Mouse (Mus musculus): ENCODE results near the gene Pcnx3. TPM values are rescaled to one million over a fixed set of nuclear protein-coding genes. Genes with fewer than 3 reads are reported as not detected.

The Pcnx3 gene
- polyA plus RNA-seq, 1 experiment from 2014 or later = 17.3 TPM

DNA sequence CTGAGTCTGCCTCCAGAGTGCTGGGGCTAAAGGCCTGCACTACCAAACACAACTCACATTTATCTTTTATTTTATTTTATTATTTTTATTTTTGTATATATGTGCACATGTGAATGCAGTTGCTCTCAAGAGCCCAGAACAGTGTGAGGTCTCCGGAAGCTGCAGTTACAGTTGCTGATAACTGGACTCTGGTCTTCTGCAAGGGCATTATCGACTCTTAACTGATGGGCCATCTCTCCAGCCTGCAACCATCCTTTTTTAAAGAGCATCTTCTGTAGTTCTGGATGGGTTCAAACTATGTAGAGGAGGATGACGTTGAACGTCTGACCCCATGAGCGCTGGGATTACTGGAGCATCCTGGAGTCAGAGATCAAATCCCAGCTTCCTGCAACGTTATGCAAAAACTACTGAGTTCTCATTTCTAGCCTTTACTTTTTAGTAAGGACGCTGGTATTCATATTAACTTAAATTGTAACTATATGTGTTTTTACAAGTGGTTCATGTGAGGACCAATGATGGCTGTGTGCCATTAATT, 52.6 kb downstream of the Pcnx3 start:
- no peak overlapping the region for H3K4me3 ChIP-seq (ENCODE audit: control insufficient read depth in 1 of 2, insufficient read depth in 1 of 2, low read depth in 1 of 2, low read length in 2 of 2)
- H3K9ac ChIP-seq (ENCODE audit: low read length) = no peak overlapping the region; the same call in 1 of the 2 replicates
- no peaks in the 10 kb centered on the region for H3K9me3 ChIP-seq (ENCODE audit: control insufficient read depth, low read length)
- 70% methylated on average over 7 of the region's 7 CpGs for WGBS
- H3K4me2 ChIP-seq (ENCODE audit: low read length) = 0 out of 2 replicates have a peak overlapping the region, but pooled peaks have one; percentile 89
- H3K4me1 ChIP-seq (ENCODE audit: control insufficient read depth in 2 of 2, insufficient read depth in 2 of 2, low read length in 2 of 2) = peaks cover 18 to 36% of the 10 kb centered on the region in 2 experiments
- peaks cover 27% of the 10 kb centered on the region for H3K36me3 ChIP-seq (ENCODE audit: control insufficient read depth, insufficient read depth, low read length)
- H3K27ac ChIP-seq (replicated peaks in 1 of 2; ENCODE audit: control insufficient read depth in 1 of 2, insufficient read depth in 1 of 2, low read depth in 2 of 2, low read length in 2 of 2) = no peak overlapping the region
- no peak for ATAC-seq (ENCODE audit: insufficient number of reproducible peaks, insufficient read depth, low FRiP score, low read depth)
- H3K27me3 ChIP-seq (ENCODE audit: control insufficient read depth, insufficient read depth, low read length) = no peaks in the 10 kb centered on the region

- Histone ChIP-seq H3K4me2 (ENCODE audit: low read length) (no peak overlapping the region), H3K27ac (replicated peaks in 1 of 2; ENCODE audit: control insufficient read depth in 1 of 2, insufficient read depth in 1 of 2, low read depth in 2 of 2, low read length in 2 of 2) (no peak overlapping the region), H3K4me3 (ENCODE audit: control insufficient read depth in 1 of 2, insufficient read depth in 1 of 2, low read depth in 1 of 2, low read length in 2 of 2) (no peak overlapping the region), H3K4me1 (ENCODE audit: control insufficient read depth in 2 of 2, insufficient read depth in 2 of 2, low read length in 2 of 2) (peaks cover 4 to 6% of the 10 kb centered on the region in 2 experiments; a peak in 3 of 4 replicates), H3K36me3 (ENCODE audit: control insufficient read depth, insufficient read depth, low read length) (no peaks in the 10 kb centered on the region), H3K27me3 (ENCODE audit: control insufficient read depth, insufficient read depth, low read length) (no peaks in the 10 kb centered on the region), H3K9ac (ENCODE audit: low read length) (no peak overlapping the region), H3K9me3 (ENCODE audit: control insufficient read depth, low read length) (no peaks in the 10 kb centered on the region)
- 71% methylated on average over 9 of the region's 9 CpGs for WGBS
- ATAC-seq (ENCODE audit: insufficient number of reproducible peaks, insufficient read depth, low FRiP score, low read depth) = no peak
Observed at GRCm38 (mm10) chr19:5632120-5632519, 56.6 kb downstream of the Pcnx3 start.

DNA sequence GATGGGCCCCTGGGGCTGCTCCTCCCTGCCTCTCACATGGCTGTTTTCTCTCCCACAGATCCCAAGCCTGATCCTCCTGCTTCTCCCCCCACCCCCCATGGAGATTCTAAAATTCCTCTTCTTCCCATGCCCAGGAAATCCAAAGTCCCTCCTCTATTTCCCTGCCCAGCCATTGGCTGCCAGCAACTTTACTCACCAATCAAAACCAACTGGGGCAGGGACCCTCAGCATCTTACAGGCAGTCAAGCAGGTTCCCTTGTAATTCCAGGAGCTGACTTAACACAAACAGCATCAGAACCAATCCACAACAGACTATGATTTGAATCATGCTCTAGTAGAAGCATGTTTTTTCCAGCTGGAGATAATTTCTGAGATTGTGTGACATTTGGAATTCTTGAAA, 58.8 kb downstream of the Pcnx3 start:
- Histone ChIP-seq H3K4me2 (ENCODE audit: low read length) (no peak overlapping the region), H3K27ac (replicated peaks in 1 of 2; ENCODE audit: control insufficient read depth in 1 of 2, insufficient read depth in 1 of 2, low read depth in 2 of 2, low read length in 2 of 2) (no peak overlapping the region), H3K9me3 (ENCODE audit: control insufficient read depth, low read length) (no peaks in the 10 kb centered on the region), H3K36me3 (ENCODE audit: control insufficient read depth, insufficient read depth, low read length) (no peaks in the 10 kb centered on the region), H3K9ac (ENCODE audit: low read length) (no peak overlapping the region), H3K27me3 (ENCODE audit: control insufficient read depth, insufficient read depth, low read length) (no peaks in the 10 kb centered on the region), H3K4me1 (ENCODE audit: control insufficient read depth in 2 of 2, insufficient read depth in 2 of 2, low read length in 2 of 2) (no peaks in the 10 kb centered on the region), H3K4me3 (ENCODE audit: control insufficient read depth in 1 of 2, insufficient read depth in 1 of 2, low read depth in 1 of 2, low read length in 2 of 2) (no peak overlapping the region)
- ATAC-seq (ENCODE audit: insufficient number of reproducible peaks, insufficient read depth, low FRiP score, low read depth) = no peak

DNA sequence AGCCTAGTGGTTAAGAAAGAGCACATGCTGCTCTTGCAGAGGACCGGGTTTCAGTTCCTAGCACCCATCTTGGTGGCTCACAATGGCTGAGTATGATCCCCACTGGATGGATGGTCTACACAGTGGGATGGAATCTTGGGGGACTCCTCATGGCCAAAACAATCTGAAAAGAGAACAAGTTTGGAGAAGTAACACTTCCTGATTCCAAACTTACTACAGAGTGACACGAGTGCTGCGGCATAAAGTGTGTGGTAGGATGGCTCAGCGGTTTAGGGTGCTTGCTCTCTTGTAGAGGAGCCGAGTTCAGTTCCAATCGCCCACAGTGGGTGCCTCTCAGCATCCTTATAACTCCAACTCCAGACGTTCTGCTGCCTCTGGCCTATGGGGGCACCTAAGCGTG, 63.4 kb downstream of the Pcnx3 start:
- H3K9ac ChIP-seq (ENCODE audit: low read length) = no peak overlapping the region
- no peaks in the 10 kb centered on the region for H3K27me3 ChIP-seq (ENCODE audit: control insufficient read depth, insufficient read depth, low read length)
- no peaks in the 10 kb centered on the region for H3K36me3 ChIP-seq (ENCODE audit: control insufficient read depth, insufficient read depth, low read length)
- no peak overlapping the region for H3K27ac ChIP-seq (replicated peaks in 1 of 2; ENCODE audit: control insufficient read depth in 1 of 2, insufficient read depth in 1 of 2, low read depth in 2 of 2, low read length in 2 of 2)
- no peak overlapping the region for H3K4me3 ChIP-seq (ENCODE audit: control insufficient read depth in 1 of 2, insufficient read depth in 1 of 2, low read depth in 1 of 2, low read length in 2 of 2)
- no peaks in the 10 kb centered on the region for H3K9me3 ChIP-seq (ENCODE audit: control insufficient read depth, low read length)
- WGBS = 84% methylated on average over 8 of the region's 8 CpGs
- H3K4me2 ChIP-seq (ENCODE audit: low read length) = no peak overlapping the region
- no peaks in the 10 kb centered on the region for H3K4me1 ChIP-seq (ENCODE audit: control insufficient read depth in 2 of 2, insufficient read depth in 2 of 2, low read length in 2 of 2)
- ATAC-seq (ENCODE audit: insufficient number of reproducible peaks, insufficient read depth, low FRiP score, low read depth) = no peak

- no peaks in the 10 kb centered on the region for H3K36me3 ChIP-seq (ENCODE audit: control insufficient read depth, insufficient read depth, low read length)
- H3K27ac ChIP-seq (replicated peaks in 1 of 2; ENCODE audit: control insufficient read depth in 1 of 2, insufficient read depth in 1 of 2, low read depth in 2 of 2, low read length in 2 of 2) = no peak overlapping the region
- H3K9ac ChIP-seq (ENCODE audit: low read length) = no peak overlapping the region
- whole genome bisulfite sequencing = 52% methylated on average over 5 of the region's 5 CpGs
- no peak overlapping the region for H3K4me3 ChIP-seq (ENCODE audit: control insufficient read depth in 1 of 2, insufficient read depth in 1 of 2, low read depth in 1 of 2, low read length in 2 of 2)
- no peaks in the 10 kb centered on the region for H3K27me3 ChIP-seq (ENCODE audit: control insufficient read depth, insufficient read depth, low read length)
- no peaks in the 10 kb centered on the region for H3K4me1 ChIP-seq (ENCODE audit: control insufficient read depth in 2 of 2, insufficient read depth in 2 of 2, low read length in 2 of 2)
- no peak for ATAC-seq (ENCODE audit: insufficient number of reproducible peaks, insufficient read depth, low FRiP score, low read depth)
- H3K9me3 ChIP-seq (ENCODE audit: control insufficient read depth, low read length) = no peaks in the 10 kb centered on the region
- no peak overlapping the region for H3K4me2 ChIP-seq (ENCODE audit: low read length)
Observed at GRCm38 (mm10) chr19:5621884-5622283, 66.8 kb downstream of the Pcnx3 start.

- Histone ChIP-seq H3K36me3 (ENCODE audit: control insufficient read depth, insufficient read depth, low read length) (no peaks in the 10 kb centered on the region), H3K4me1 (ENCODE audit: control insufficient read depth in 2 of 2, insufficient read depth in 2 of 2, low read length in 2 of 2) (no peaks in the 10 kb centered on the region), H3K9ac (ENCODE audit: low read length) (no peak overlapping the region), H3K4me3 (ENCODE audit: control insufficient read depth in 1 of 2, insufficient read depth in 1 of 2, low read depth in 1 of 2, low read length in 2 of 2) (no peak overlapping the region), H3K9me3 (ENCODE audit: control insufficient read depth, low read length) (no peaks in the 10 kb centered on the region), H3K27ac (replicated peaks in 1 of 2; ENCODE audit: control insufficient read depth in 1 of 2, insufficient read depth in 1 of 2, low read depth in 2 of 2, low read length in 2 of 2) (no peak overlapping the region), H3K27me3 (ENCODE audit: control insufficient read depth, insufficient read depth, low read length) (no peaks in the 10 kb centered on the region), H3K4me2 (ENCODE audit: low read length) (no peak overlapping the region)
- no peak for ATAC-seq (ENCODE audit: insufficient number of reproducible peaks, insufficient read depth, low FRiP score, low read depth)
- WGBS = 65% methylated on average over 4 of the region's 4 CpGs
Observed at GRCm38 (mm10) chr19:5620007-5620406, 68.7 kb downstream of the Pcnx3 start.

GRCm38 (mm10) chr19:5614953-5615352, 73.8 kb downstream of the Pcnx3 start:
- H3K9ac ChIP-seq (ENCODE audit: low read length) = no peak overlapping the region
- H3K4me3 ChIP-seq (ENCODE audit: control insufficient read depth in 1 of 2, insufficient read depth in 1 of 2, low read depth in 1 of 2, low read length in 2 of 2) = no peak overlapping the region
- no peak overlapping the region for H3K4me2 ChIP-seq (ENCODE audit: low read length)
- H3K4me1 ChIP-seq (ENCODE audit: control insufficient read depth in 2 of 2, insufficient read depth in 2 of 2, low read length in 2 of 2) = peaks cover 5 to 9% of the 10 kb centered on the region in 2 experiments
- WGBS = 47% methylated on average over 2 of the region's 2 CpGs
- H3K36me3 ChIP-seq (ENCODE audit: control insufficient read depth, insufficient read depth, low read length) = no peaks in the 10 kb centered on the region
- no peaks in the 10 kb centered on the region for H3K9me3 ChIP-seq (ENCODE audit: control insufficient read depth, low read length)
- H3K27me3 ChIP-seq (ENCODE audit: control insufficient read depth, insufficient read depth, low read length) = peaks cover 3% of the 10 kb centered on the region; the same call in 1 of the 2 replicates
- no peak for ATAC-seq (ENCODE audit: insufficient number of reproducible peaks, insufficient read depth, low FRiP score, low read depth)
- H3K27ac ChIP-seq (replicated peaks in 1 of 2; ENCODE audit: control insufficient read depth in 1 of 2, insufficient read depth in 1 of 2, low read depth in 2 of 2, low read length in 2 of 2) = no peak overlapping the region
